Mouse (Mus musculus): Measurements from ENCODE around the gene Etv2. TPM values are rescaled to one million over a fixed set of nuclear protein-coding genes. Genes with fewer than 3 reads are reported as not detected.

Gene Etv2
- 0.11 TPM in 1 of 2 replicates, not detected in the other for polyA plus RNA-seq (2012; rRNA removed)

GRCm38 (mm10) chr7:30635752-30636151, at the start of gene Etv2:
Gene Etv2 (minus strand): TSS chr7:30635852.
- Histone ChIP-seq H3K27me3 (ENCODE audit: control insufficient read depth, insufficient read depth, low read length) (peaks cover 30% of the 10 kb centered on the region), H3K4me1 (ENCODE audit: control insufficient read depth, insufficient read depth, insufficient read length, low read length) (peaks cover 6% of the 10 kb centered on the region; the same call in 1 of the 2 replicates), H3K27ac (ENCODE audit: insufficient read depth, low read depth, low read length) (no peak within 1 kb of the TSS), H3K4me3 (ENCODE audit: low read depth, low read length) (no peak within 1 kb of the TSS), H3K36me3 (ENCODE audit: control insufficient read depth, insufficient read depth, low read length) (peaks cover 4% of the 10 kb centered on the region)
- TF ChIP-seq POLR2A (IDR thresholded peaks at IDR 0.05; ENCODE audit: low read depth, low read length) (no peak), CTCF (IDR thresholded peaks at IDR 0.05; ENCODE audit: extremely low read depth, insufficient read length, insufficient replicate concordance, low read depth, low read length) (no peak)
- 9% methylated on average over 5 of the region's 5 CpGs for WGBS

GRCm38 (mm10) chr7:30683425-30683824, 47.8 kb upstream of the Etv2 start:
- TF ChIP-seq POLR2A (IDR thresholded peaks at IDR 0.05; ENCODE audit: low read depth, low read length) (no peak), CTCF (IDR thresholded peaks at IDR 0.05; ENCODE audit: extremely low read depth, insufficient read length, insufficient replicate concordance, low read depth, low read length) (no peak)
- Histone ChIP-seq H3K4me1 (ENCODE audit: control insufficient read depth, insufficient read depth, insufficient read length, low read length) (peaks cover 4% of the 10 kb centered on the region; the same call in 1 of the 2 replicates), H3K4me3 (ENCODE audit: low read depth, low read length) (no peak overlapping the region), H3K36me3 (ENCODE audit: control insufficient read depth, insufficient read depth, low read length) (no peaks in the 10 kb centered on the region), H3K27me3 (ENCODE audit: control insufficient read depth, insufficient read depth, low read length) (no peaks in the 10 kb centered on the region), H3K27ac (ENCODE audit: insufficient read depth, low read depth, low read length) (no peak overlapping the region)
- WGBS = 84% methylated on average over 2 of the region's 2 CpGs

GRCm38 (mm10) chr7:30681897-30682296, 46.2 kb upstream of the Etv2 start:
- H3K27ac ChIP-seq (ENCODE audit: insufficient read depth, low read depth, low read length) = no peak overlapping the region
- H3K4me1 ChIP-seq (ENCODE audit: control insufficient read depth, insufficient read depth, insufficient read length, low read length) = no peaks in the 10 kb centered on the region
- H3K36me3 ChIP-seq (ENCODE audit: control insufficient read depth, insufficient read depth, low read length) = no peaks in the 10 kb centered on the region
- 67% methylated on average over 5 of the region's 5 CpGs for WGBS
- no peak for TF ChIP-seq CTCF (IDR thresholded peaks at IDR 0.05; ENCODE audit: extremely low read depth, insufficient read length, insufficient replicate concordance, low read depth, low read length)
- TF ChIP-seq POLR2A (IDR thresholded peaks at IDR 0.05; ENCODE audit: low read depth, low read length) = no peak
- no peaks in the 10 kb centered on the region for H3K27me3 ChIP-seq (ENCODE audit: control insufficient read depth, insufficient read depth, low read length)
- no peak overlapping the region for H3K4me3 ChIP-seq (ENCODE audit: low read depth, low read length)

GRCm38 (mm10) chr7:30678263-30678975, 42.8 kb upstream of the Etv2 start:
- WGBS = 65% methylated on average over 5 of the region's 5 CpGs

GRCm38 (mm10) chr7:30671480-30671879, 35.8 kb upstream of the Etv2 start, which contains the start of gene Pmis2:
Gene Pmis2 (minus strand): TSS chr7:30671605.
- H3K4me3 ChIP-seq (ENCODE audit: low read depth, low read length) = no peak within 1 kb of the TSS
- H3K27me3 ChIP-seq (ENCODE audit: control insufficient read depth, insufficient read depth, low read length) = no peaks in the 10 kb centered on the region
- H3K27ac ChIP-seq (ENCODE audit: insufficient read depth, low read depth, low read length) = no peak within 1 kb of the TSS
- no peaks in the 10 kb centered on the region for H3K4me1 ChIP-seq (ENCODE audit: control insufficient read depth, insufficient read depth, insufficient read length, low read length)
- no peaks in the 10 kb centered on the region for H3K36me3 ChIP-seq (ENCODE audit: control insufficient read depth, insufficient read depth, low read length)
- 74% methylated on average over 9 of the region's 9 CpGs for WGBS
- TF ChIP-seq CTCF (IDR thresholded peaks at IDR 0.05; ENCODE audit: extremely low read depth, insufficient read length, insufficient replicate concordance, low read depth, low read length) (no peak), POLR2A (IDR thresholded peaks at IDR 0.05; ENCODE audit: low read depth, low read length) (no peak)

More at GRCm38 (mm10) chr7:30678263-30678975, 42.8 kb upstream of the Etv2 start:
- no peaks in the 10 kb centered on the region for H3K27me3 ChIP-seq (ENCODE audit: control insufficient read depth, insufficient read depth, low read length)
- TF ChIP-seq CTCF (IDR thresholded peaks at IDR 0.05; ENCODE audit: extremely low read depth, insufficient read length, insufficient replicate concordance, low read depth, low read length) (no peak), POLR2A (IDR thresholded peaks at IDR 0.05; ENCODE audit: low read depth, low read length) (no peak)
- no peak overlapping the region for H3K27ac ChIP-seq (ENCODE audit: insufficient read depth, low read depth, low read length)
- no peaks in the 10 kb centered on the region for H3K36me3 ChIP-seq (ENCODE audit: control insufficient read depth, insufficient read depth, low read length)
- H3K4me3 ChIP-seq (ENCODE audit: low read depth, low read length) = no peak overlapping the region
- no peaks in the 10 kb centered on the region for H3K4me1 ChIP-seq (ENCODE audit: control insufficient read depth, insufficient read depth, insufficient read length, low read length)

GRCm38 (mm10) chr7:30669229-30669628, 33.6 kb upstream of the Etv2 start:
- Histone ChIP-seq H3K27ac (ENCODE audit: insufficient read depth, low read depth, low read length) (no peak overlapping the region), H3K36me3 (ENCODE audit: control insufficient read depth, insufficient read depth, low read length) (no peaks in the 10 kb centered on the region), H3K4me1 (ENCODE audit: control insufficient read depth, insufficient read depth, insufficient read length, low read length) (peaks cover 5% of the 10 kb centered on the region; the same call in 1 of the 2 replicates), H3K27me3 (ENCODE audit: control insufficient read depth, insufficient read depth, low read length) (no peaks in the 10 kb centered on the region), H3K4me3 (ENCODE audit: low read depth, low read length) (no peak overlapping the region)
- TF ChIP-seq POLR2A (IDR thresholded peaks at IDR 0.05; ENCODE audit: low read depth, low read length) = no peak
- no peak for TF ChIP-seq CTCF (IDR thresholded peaks at IDR 0.05; ENCODE audit: extremely low read depth, insufficient read length, insufficient replicate concordance, low read depth, low read length)
- WGBS = 27% methylated on average over 3 of the region's 3 CpGs

- TF ChIP-seq POLR2A (IDR thresholded peaks at IDR 0.05; ENCODE audit: low read depth, low read length) = no peak
- TF ChIP-seq CTCF (IDR thresholded peaks at IDR 0.05; ENCODE audit: extremely low read depth, insufficient read length, insufficient replicate concordance, low read depth, low read length) = no peak
- 3% methylated on average over 11 of the region's 11 CpGs for WGBS
- H3K27me3 ChIP-seq (ENCODE audit: control insufficient read depth, insufficient read depth, low read length) = no peaks in the 10 kb centered on the region
- H3K27ac ChIP-seq (ENCODE audit: insufficient read depth, low read depth, low read length) = no peak overlapping the region
- peak overlapping the region; percentile 84 for H3K4me3 ChIP-seq (ENCODE audit: low read depth, low read length)
- H3K4me1 ChIP-seq (ENCODE audit: control insufficient read depth, insufficient read depth, insufficient read length, low read length) = peaks cover 5% of the 10 kb centered on the region; the same call in 1 of the 2 replicates
- H3K36me3 ChIP-seq (ENCODE audit: control insufficient read depth, insufficient read depth, low read length) = peaks cover 5% of the 10 kb centered on the region; the same call in 1 of the 2 replicates
These were observed 29.7 kb upstream of the Etv2 start for GRCm38 (mm10) chr7:30665321-30665720.

All from small intestine, adult 2 months (tissue).